Mouse (Mus musculus) megakaryocyte, embryonic 14.5 days (primary cell): ENCODE data around the gene Gm9958.

Experiments
- FLI1 ChIP-seq: IDR thresholded peaks from 2 replicates; pipeline ENCODE4 v1.6.1; 2012; ENCODE audit warnings: low read length, inconsistent platforms, mixed read lengths
- GATA1 ChIP-seq: IDR thresholded peaks from 3 replicates; pipeline ENCODE4 v1.6.1; 2012; ENCODE audit warnings: mixed read lengths, low read length, inconsistent platforms, borderline replicate concordance

DNA sequence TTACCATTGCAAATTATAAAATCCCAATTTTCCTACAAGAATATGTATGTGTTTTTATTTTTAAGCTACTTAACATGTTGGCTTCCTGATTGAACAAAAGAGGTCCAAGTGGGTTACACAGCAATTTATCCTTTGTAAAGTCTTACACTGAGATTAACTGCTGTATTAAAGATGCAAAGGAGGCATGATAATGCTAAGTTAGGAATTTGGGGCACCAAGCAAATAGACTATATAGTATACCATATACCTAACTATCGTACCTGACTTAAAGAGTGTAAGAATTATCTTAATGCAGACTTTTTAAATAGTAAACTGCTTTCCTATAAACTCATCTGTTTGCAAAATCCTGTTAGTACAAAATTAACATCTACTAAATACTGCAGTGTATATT is 27.1 kb upstream of the Gm9958 start:
- TF ChIP-seq GATA1 (no peak), FLI1 (no peak)
